Mouse (Mus musculus): ENCODE results near the gene Tbc1d20.
A peak's percentile ranks its signal among the peaks of the same experiment; 100 is the strongest.
"Not testable (repeated sequence)": the region's sequence is repeated elsewhere in the genome, so short reads cannot be mapped to it uniquely, and the experiment has no call there.

GRCm38 (mm10) chr2:152358977-152359376 lies 65.3 kb downstream of the Tbc1d20 start:
- peak; percentile 44 for TF ChIP-seq CTCF (IDR thresholded peaks at IDR 0.05; ENCODE audit: low read depth)
- TF ChIP-seq EP300 (optimal IDR thresholded peaks at IDR 0.05): not testable (repeated sequence)

Data from stomach, postnatal 0 days (tissue).